Mouse (Mus musculus): ENCODE results near the gene Olfr606. TPM values are rescaled to one million over a fixed set of nuclear protein-coding genes. Genes with fewer than 3 reads are reported as not detected.
"Not testable (repeated sequence)": the region's sequence is repeated elsewhere in the genome, so short reads cannot be mapped to it uniquely, and the experiment has no call there.

The Olfr606 gene
- polyA plus RNA-seq (2016; fragmentation: Nextera tagmentation; extraction: Ambion mirVana): not detected in 2 replicates

DNA sequence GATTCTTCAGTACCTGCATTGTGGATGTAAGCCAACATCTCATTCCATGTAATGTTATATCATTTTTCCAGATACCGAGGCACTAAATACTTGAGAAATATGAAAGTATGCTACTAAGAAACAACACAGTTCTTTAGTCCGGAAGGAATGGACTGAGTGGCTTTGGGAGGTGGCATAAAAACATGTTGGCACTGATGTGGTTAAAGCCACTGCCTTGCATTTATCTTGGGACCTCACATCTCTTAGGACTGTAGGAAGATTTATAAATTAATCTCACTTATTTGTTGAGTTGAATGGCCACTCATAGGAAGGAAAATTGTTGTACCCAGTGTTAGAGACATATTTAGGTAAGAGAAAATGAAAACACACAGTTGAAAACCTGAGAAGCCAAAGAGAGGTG, at the start of gene Olfr606:
TSS of gene Olfr606 (plus strand) at position 301 of the 400 bp plus-strand sequence.
- H3K36me3 ChIP-seq: no peaks in the 10 kb centered on the region
- H3K4me3 ChIP-seq: no peak within 1 kb of the TSS
- DNase-seq (ENCODE audit: low spot score): no peak
- H3K4me1 ChIP-seq: no peaks in the 10 kb centered on the region
- no peak within 1 kb of the TSS for H3K27ac ChIP-seq
- 80% methylated on average over 2 of the region's 2 CpGs for WGBS
- H3K27me3 ChIP-seq (ENCODE audit: insufficient read depth, poor library complexity, severe bottlenecking): no peaks in the 10 kb centered on the region
- no peaks in the 10 kb centered on the region for H3K9me3 ChIP-seq

GRCm38 (mm10) chr7:103406521-103407055, 42.3 kb upstream of the Olfr606 start:
- H3K36me3 ChIP-seq; H3K9me3 ChIP-seq; H3K4me1 ChIP-seq; H3K27me3 ChIP-seq (ENCODE audit: insufficient read depth, poor library complexity, severe bottlenecking); DNase-seq (ENCODE audit: low spot score); H3K4me3 ChIP-seq; H3K27ac ChIP-seq: not testable (repeated sequence)
- WGBS: 72% methylated on average over 3 of the region's 3 CpGs

GRCm38 (mm10) chr7:103414772-103415171, 34.1 kb upstream of the Olfr606 start, which contains the start of gene Usp17lc:
Gene Usp17lc (plus strand): TSS chr7:103415072.
- DNase-seq (ENCODE audit: low spot score); H3K27me3 ChIP-seq (ENCODE audit: insufficient read depth, poor library complexity, severe bottlenecking); H3K4me1 ChIP-seq; H3K4me3 ChIP-seq; H3K36me3 ChIP-seq; H3K27ac ChIP-seq; H3K9me3 ChIP-seq: not testable (repeated sequence)
- WGBS: 67% methylated on average over 1 of the region's 1 CpGs

DNA sequence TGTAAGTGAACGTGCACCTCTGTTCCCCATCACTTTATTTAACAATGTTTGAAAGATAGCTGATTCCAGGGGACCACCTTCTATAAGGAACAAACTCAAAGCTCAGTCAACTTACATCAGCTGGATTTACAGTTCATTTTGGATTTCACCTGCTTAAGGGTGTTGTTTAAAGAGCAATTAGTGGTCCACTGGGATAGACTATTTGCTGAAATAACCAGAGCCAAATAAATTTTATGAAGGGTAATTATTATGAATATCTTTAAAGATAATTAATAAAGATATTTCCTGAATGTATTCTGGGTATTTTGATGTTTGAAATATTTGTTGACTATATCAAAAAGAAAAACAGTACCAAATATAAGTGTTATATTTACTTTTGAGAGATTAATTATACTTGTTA, 3.5 kb upstream of the Olfr606 start, which contains the start of gene Olfr605:
TSS of gene Olfr605 (minus strand) at position 101 of the 400 bp plus-strand sequence.
- no peak for DNase-seq (ENCODE audit: low spot score)
- no peaks in the 10 kb centered on the region for H3K4me1 ChIP-seq
- no peaks in the 10 kb centered on the region for H3K36me3 ChIP-seq

GRCm38 (mm10) chr7:103460590-103460989, 11.7 kb downstream of the Olfr606 start:
- H3K27me3 ChIP-seq (ENCODE audit: insufficient read depth, poor library complexity, severe bottlenecking): no peaks in the 10 kb centered on the region
- no peaks in the 10 kb centered on the region for H3K4me1 ChIP-seq
- no peak overlapping the region for H3K27ac ChIP-seq
- no peak for DNase-seq (ENCODE audit: low spot score)
- H3K9me3 ChIP-seq: no peaks in the 10 kb centered on the region
- no peaks in the 10 kb centered on the region for H3K36me3 ChIP-seq
- WGBS: 63% methylated on average over 5 of the region's 5 CpGs
- no peak overlapping the region for H3K4me3 ChIP-seq

More for the DNA sequence above, 3.5 kb upstream of the Olfr606 start, which contains the start of gene Olfr605:
- H3K27me3 ChIP-seq (ENCODE audit: insufficient read depth, poor library complexity, severe bottlenecking): no peaks in the 10 kb centered on the region
- no peak within 1 kb of the TSS for H3K4me3 ChIP-seq
- H3K9me3 ChIP-seq: no peaks in the 10 kb centered on the region
- 83% methylated on average over 1 of the region's 1 CpGs for WGBS
- no peak within 1 kb of the TSS for H3K27ac ChIP-seq

DNA sequence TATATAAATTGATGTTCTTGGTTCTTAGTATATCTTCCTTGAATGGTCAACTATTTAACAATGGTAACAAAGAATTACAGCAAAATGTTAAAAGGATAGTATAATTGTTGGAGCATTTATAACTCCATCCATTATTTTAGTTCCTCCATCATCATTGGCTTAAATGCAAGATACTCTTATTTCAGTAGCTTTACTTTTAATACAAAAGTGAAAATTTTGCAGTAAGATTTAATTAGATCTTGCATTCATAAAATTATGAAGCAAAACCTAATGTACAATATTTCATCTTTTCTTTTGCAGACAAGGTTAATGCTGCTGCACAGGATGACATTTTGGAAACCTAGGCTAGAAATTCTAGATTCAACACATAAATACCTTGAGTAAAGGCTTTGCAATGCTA, 20.7 kb downstream of the Olfr606 start, which contains the start of gene Olfr608:
TSS of gene Olfr608 (plus strand) at position 301 of the 400 bp plus-strand sequence.
- no peak within 1 kb of the TSS for H3K4me3 ChIP-seq
- no peaks in the 10 kb centered on the region for H3K4me1 ChIP-seq
- H3K9me3 ChIP-seq: no peaks in the 10 kb centered on the region
- H3K27me3 ChIP-seq (ENCODE audit: insufficient read depth, poor library complexity, severe bottlenecking): no peaks in the 10 kb centered on the region
- no peak within 1 kb of the TSS for H3K27ac ChIP-seq
- DNase-seq (ENCODE audit: low spot score): no peak
- no peaks in the 10 kb centered on the region for H3K36me3 ChIP-seq

- not testable (repeated sequence) for H3K4me1 ChIP-seq; H3K9me3 ChIP-seq; H3K27ac ChIP-seq; DNase-seq (ENCODE audit: low spot score); H3K4me3 ChIP-seq; H3K27me3 ChIP-seq (ENCODE audit: insufficient read depth, poor library complexity, severe bottlenecking); H3K36me3 ChIP-seq
- WGBS: 87% methylated on average over 9 of the region's 9 CpGs
Observed at GRCm38 (mm10) chr7:103477106-103477505, 28.3 kb downstream of the Olfr606 start.

GRCm38 (mm10) chr7:103497962-103498361, 49.1 kb downstream of the Olfr606 start, which contains the start of gene Olfr609:
Gene Olfr609 (minus strand): TSS chr7:103498062.
- 56% methylated on average over 1 of the region's 1 CpGs for WGBS
- H3K4me1 ChIP-seq: no peaks in the 10 kb centered on the region
- no peak within 1 kb of the TSS for H3K4me3 ChIP-seq
- no peaks in the 10 kb centered on the region for H3K27me3 ChIP-seq (ENCODE audit: insufficient read depth, poor library complexity, severe bottlenecking)
- no peaks in the 10 kb centered on the region for H3K9me3 ChIP-seq
- no peaks in the 10 kb centered on the region for H3K36me3 ChIP-seq
- DNase-seq (ENCODE audit: low spot score): no peak
- H3K27ac ChIP-seq: no peak within 1 kb of the TSS

Small RNA genes lying within 50 kb of the gene (microRNA-seq; reads per million reads assigned to microRNA genes)
- gene Gm25774: not detected

Other genes with a start within 250 kb of the Olfr606 start
- not detected in 2 replicates for gene Olfr593, start 237.2 kb upstream of the Olfr606 start, polyA plus RNA-seq (2016; fragmentation: Nextera tagmentation; extraction: Ambion mirVana)
- gene Olfr594, start 232.1 kb upstream of the Olfr606 start, polyA plus RNA-seq (2016; fragmentation: Nextera tagmentation; extraction: Ambion mirVana): not detected in 2 replicates
- gene Usp17ld, start 196.5 kb upstream of the Olfr606 start, polyA plus RNA-seq (2016; fragmentation: Nextera tagmentation; extraction: Ambion mirVana): not detected in 2 replicates
- gene Olfr596, start 143.4 kb upstream of the Olfr606 start, polyA plus RNA-seq (2016; fragmentation: Nextera tagmentation; extraction: Ambion mirVana): not detected in 2 replicates
- not detected in 2 replicates for gene Olfr597, start 132.7 kb upstream of the Olfr606 start, polyA plus RNA-seq (2016; fragmentation: Nextera tagmentation; extraction: Ambion mirVana)
- gene Olfr598, start 125.5 kb upstream of the Olfr606 start, polyA plus RNA-seq (2016; fragmentation: Nextera tagmentation; extraction: Ambion mirVana): not detected in 2 replicates
- gene Olfr599, start 113.1 kb upstream of the Olfr606 start, polyA plus RNA-seq (2016; fragmentation: Nextera tagmentation; extraction: Ambion mirVana): not detected in 2 replicates
- gene Olfr600, start 99.4 kb upstream of the Olfr606 start, polyA plus RNA-seq (2016; fragmentation: Nextera tagmentation; extraction: Ambion mirVana): not detected in 2 replicates
- gene Olfr601, start 86.4 kb upstream of the Olfr606 start, polyA plus RNA-seq (2016; fragmentation: Nextera tagmentation; extraction: Ambion mirVana): not detected in 2 replicates
- not detected in 2 replicates for gene Olfr603, start 62.9 kb upstream of the Olfr606 start, polyA plus RNA-seq (2016; fragmentation: Nextera tagmentation; extraction: Ambion mirVana)
- not detected in 2 replicates for gene Usp17lc, start 34.0 kb upstream of the Olfr606 start, polyA plus RNA-seq (2016; fragmentation: Nextera tagmentation; extraction: Ambion mirVana)
- gene Olfr605, start 3.6 kb upstream of the Olfr606 start, polyA plus RNA-seq (2016; fragmentation: Nextera tagmentation; extraction: Ambion mirVana): not detected in 2 replicates
- gene Olfr607, start 15.1 kb downstream of the Olfr606 start, polyA plus RNA-seq (2016; fragmentation: Nextera tagmentation; extraction: Ambion mirVana): not detected in 2 replicates
- gene Olfr608, start 20.8 kb downstream of the Olfr606 start, polyA plus RNA-seq (2016; fragmentation: Nextera tagmentation; extraction: Ambion mirVana): 0.14 TPM in 1 of 2 replicates, not detected in the other
- not detected in 2 replicates for gene Olfr609, start 49.0 kb downstream of the Olfr606 start, polyA plus RNA-seq (2016; fragmentation: Nextera tagmentation; extraction: Ambion mirVana)
- gene Olfr610, start 63.1 kb downstream of the Olfr606 start, polyA plus RNA-seq (2016; fragmentation: Nextera tagmentation; extraction: Ambion mirVana): not detected in 2 replicates
- gene Olfr611, start 71.8 kb downstream of the Olfr606 start, polyA plus RNA-seq (2016; fragmentation: Nextera tagmentation; extraction: Ambion mirVana): not detected in 2 replicates
- not detected in 2 replicates for gene Olfr612, start 93.7 kb downstream of the Olfr606 start, polyA plus RNA-seq (2016; fragmentation: Nextera tagmentation; extraction: Ambion mirVana)
- gene Olfr613, start 99.0 kb downstream of the Olfr606 start, polyA plus RNA-seq (2016; fragmentation: Nextera tagmentation; extraction: Ambion mirVana): not detected in 2 replicates
- not detected in 2 replicates for gene Olfr615, start 107.0 kb downstream of the Olfr606 start, polyA plus RNA-seq (2016; fragmentation: Nextera tagmentation; extraction: Ambion mirVana)
- gene Olfr616, start 120.1 kb downstream of the Olfr606 start, polyA plus RNA-seq (2016; fragmentation: Nextera tagmentation; extraction: Ambion mirVana): not detected in 2 replicates
- not detected in 2 replicates for gene Olfr617, start 124.0 kb downstream of the Olfr606 start, polyA plus RNA-seq (2016; fragmentation: Nextera tagmentation; extraction: Ambion mirVana)
- gene Olfr618, start 141.1 kb downstream of the Olfr606 start, polyA plus RNA-seq (2016; fragmentation: Nextera tagmentation; extraction: Ambion mirVana): not detected in 2 replicates
- gene Olfr619, start 151.5 kb downstream of the Olfr606 start, polyA plus RNA-seq (2016; fragmentation: Nextera tagmentation; extraction: Ambion mirVana): not detected in 2 replicates
- gene Olfr620, start 163.5 kb downstream of the Olfr606 start, polyA plus RNA-seq (2016; fragmentation: Nextera tagmentation; extraction: Ambion mirVana): not detected in 2 replicates
- not detected in 2 replicates for gene Olfr622, start 193.7 kb downstream of the Olfr606 start, polyA plus RNA-seq (2016; fragmentation: Nextera tagmentation; extraction: Ambion mirVana)
- not detected in 2 replicates for gene Olfr623, start 214.7 kb downstream of the Olfr606 start, polyA plus RNA-seq (2016; fragmentation: Nextera tagmentation; extraction: Ambion mirVana)
- gene Olfr624, start 222.1 kb downstream of the Olfr606 start, polyA plus RNA-seq (2016; fragmentation: Nextera tagmentation; extraction: Ambion mirVana): not detected in 2 replicates
- gene Olfr625-ps1, start 233.7 kb downstream of the Olfr606 start, polyA plus RNA-seq (2016; fragmentation: Nextera tagmentation; extraction: Ambion mirVana): not detected in 2 replicates